Mouse (Mus musculus): ENCODE measurements around the gene Mark1.

GRCm38 (mm10) chr1:184903697-184904096 lies 95.7 kb downstream of the Mark1 start:
- no peak for TF ChIP-seq CTCF (IDR thresholded peaks at IDR 0.05; ENCODE audit: borderline replicate concordance, insufficient read depth, low read length)
- TF ChIP-seq POLR2A (IDR thresholded peaks at IDR 0.05; ENCODE audit: low read depth, low read length): no peak

Measured in embryonic fibroblast, embryonic 13.5 days (primary cell).